Mouse (Mus musculus) neutrophil, adult 5-6 weeks (primary cell): ENCODE measurements around the gene Unc5a. TPM values are rescaled to one million over a fixed set of nuclear protein-coding genes. Genes with fewer than 3 reads are reported as not detected.

Source experiments
- ATAC-seq: fragments of 151-379, 151-347 bp; 2 replicates; pipeline ENCODE4 v1.8.0; 2017; ENCODE audit warnings: mild to moderate bottlenecking, moderate TSS enrichment; ENCODE audit not compliant: insufficient number of reproducible peaks, poor library complexity, low FRiP score, severe bottlenecking; ENCODE audit errors: extremely low read depth
- total RNA-seq: library from RNA; stranded (forward); fragments of 200-1000 nt; gene quantifications from 2 replicates; pipeline ENCODE4 v1.2.3, GENCODE M21; 2017

Unc5a gene
- total RNA-seq, 1 experiment from 2014 or later = not detected

- no peak for ATAC-seq
These were observed 2.0 kb downstream of the Unc5a start for GRCm38 (mm10) chr13:54951166-54951565.

GRCm38 (mm10) chr13:54954745-54955144 is 5.5 kb downstream of the Unc5a start:
- no peak for ATAC-seq

GRCm38 (mm10) chr13:54955695-54956471 is 6.7 kb downstream of the Unc5a start:
- no peak for ATAC-seq

- no peak for ATAC-seq
These were observed 8.1 kb downstream of the Unc5a start for GRCm38 (mm10) chr13:54957281-54957680.

GRCm38 (mm10) chr13:54959059-54959701 is 10.0 kb downstream of the Unc5a start:
- ATAC-seq = no peak

GRCm38 (mm10) chr13:54959842-54960241 is 10.6 kb downstream of the Unc5a start:
- ATAC-seq = no peak

- ATAC-seq = no peak
These were observed 11.3 kb downstream of the Unc5a start for GRCm38 (mm10) chr13:54960491-54960890.

- ATAC-seq = no peak
These were observed 16.0 kb downstream of the Unc5a start for GRCm38 (mm10) chr13:54965256-54965655.

GRCm38 (mm10) chr13:54967501-54967900 is 18.3 kb downstream of the Unc5a start:
- no peak for ATAC-seq

GRCm38 (mm10) chr13:54968636-54969035 is 19.4 kb downstream of the Unc5a start:
- no peak for ATAC-seq

GRCm38 (mm10) chr13:54969513-54969912 is 20.3 kb downstream of the Unc5a start:
- no peak for ATAC-seq

- no peak for ATAC-seq
These were observed 21.5 kb downstream of the Unc5a start for GRCm38 (mm10) chr13:54970521-54971247.

GRCm38 (mm10) chr13:54975546-54975945 is 26.3 kb downstream of the Unc5a start:
- ATAC-seq = no peak

GRCm38 (mm10) chr13:54978804-54979203 is 29.6 kb downstream of the Unc5a start:
- ATAC-seq = no peak

GRCm38 (mm10) chr13:54980957-54981356 is 31.7 kb downstream of the Unc5a start:
- no peak for ATAC-seq

- no peak for ATAC-seq
These were observed 33.8 kb downstream of the Unc5a start for GRCm38 (mm10) chr13:54983001-54983400.

- no peak for ATAC-seq
These were observed 34.4 kb downstream of the Unc5a start for GRCm38 (mm10) chr13:54983614-54984013.

GRCm38 (mm10) chr13:54987405-54987804 is 38.2 kb downstream of the Unc5a start:
- ATAC-seq = no peak

GRCm38 (mm10) chr13:54988181-54988760 is 39.1 kb downstream of the Unc5a start:
- no peak for ATAC-seq
